Mouse (Mus musculus): ENCODE results near the gene Serac1. TPM values are rescaled to one million over a fixed set of nuclear protein-coding genes. Genes with fewer than 3 reads are reported as not detected.

The Serac1 gene
- polyA plus RNA-seq, 1 experiment = 2.8 TPM

DNA sequence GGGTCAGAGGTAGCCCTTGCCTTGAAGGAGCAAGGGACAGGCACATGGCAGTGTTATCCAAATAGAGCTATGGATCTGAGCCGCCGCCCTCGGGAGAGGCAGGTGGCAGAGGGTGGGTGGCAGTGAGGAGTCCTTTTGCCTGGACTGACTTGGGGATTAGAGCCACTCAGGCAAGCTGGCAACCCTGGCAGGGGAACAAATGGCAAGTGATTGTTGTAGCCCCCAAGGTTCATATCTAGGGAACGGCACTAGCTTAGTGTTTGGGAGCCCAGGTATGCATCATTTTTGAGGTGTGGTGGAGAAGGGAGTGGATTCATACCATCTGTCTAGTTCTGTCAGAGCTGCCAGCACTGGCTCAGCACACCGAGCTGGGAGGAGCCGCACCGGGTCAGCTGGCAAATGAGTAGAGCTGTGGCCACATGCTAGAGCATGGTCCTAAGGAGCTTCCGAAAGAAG lies 78.6 kb downstream of the Serac1 start:
- peak overlapping the region; percentile 64 for H3K27ac ChIP-seq (ENCODE audit: control insufficient read depth, insufficient read depth, low read depth, low read length, poor library complexity)
- peaks cover 9% of the 10 kb centered on the region; the same call in 1 of the 2 replicates for H3K4me1 ChIP-seq (ENCODE audit: control insufficient read depth, insufficient read depth, low read length)

DNA sequence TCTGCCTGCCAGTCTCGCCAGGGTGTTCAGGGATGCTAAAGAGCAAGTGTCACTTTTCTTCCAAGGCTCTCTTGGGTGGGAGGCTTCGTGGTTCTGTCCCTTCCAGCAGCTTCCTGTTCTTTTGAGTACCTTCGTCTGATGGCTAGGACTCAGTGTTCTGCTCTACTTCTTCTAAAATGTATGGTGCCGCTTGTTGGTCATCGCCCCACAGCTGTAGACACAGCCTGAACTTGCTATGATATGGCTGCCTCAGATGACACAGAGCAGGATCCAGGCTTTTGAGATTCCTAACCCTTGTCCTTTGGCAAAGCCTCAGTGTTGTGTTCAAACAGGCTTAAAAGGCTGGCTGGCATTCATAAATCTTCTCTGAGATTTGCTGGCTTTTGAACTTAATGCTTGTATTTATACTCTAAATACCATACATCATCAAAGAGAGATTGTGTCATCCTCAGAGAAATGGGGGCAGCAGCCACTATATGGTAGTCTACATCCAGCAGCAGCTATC lies 80.5 kb downstream of the Serac1 start:
- Histone ChIP-seq H3K4me1 (ENCODE audit: control insufficient read depth, insufficient read depth, low read length) (peaks cover 3% of the 10 kb centered on the region; the same call in 1 of the 2 replicates), H3K4me3 (replicated peaks; ENCODE audit: control insufficient read depth, low read depth, low read length) (no peak overlapping the region), H3K27ac (ENCODE audit: control insufficient read depth, insufficient read depth, low read depth, low read length, poor library complexity) (no peak overlapping the region)
- WGBS = 59% methylated on average over 5 of the region's 5 CpGs
- TF ChIP-seq POLR2A (IDR thresholded peaks at IDR 0.05; ENCODE audit: borderline replicate concordance, control insufficient read depth, low read depth, low read length) (no peak), CTCF (IDR thresholded peaks at IDR 0.05; ENCODE audit: control insufficient read depth, insufficient read depth, low read length) (no peak)

More for the DNA sequence above, 78.6 kb downstream of the Serac1 start:
- H3K4me3 ChIP-seq (replicated peaks; ENCODE audit: control insufficient read depth, low read depth, low read length) = no peak overlapping the region
- no peak for TF ChIP-seq CTCF (IDR thresholded peaks at IDR 0.05; ENCODE audit: control insufficient read depth, insufficient read depth, low read length)
- TF ChIP-seq POLR2A (IDR thresholded peaks at IDR 0.05; ENCODE audit: borderline replicate concordance, control insufficient read depth, low read depth, low read length) = no peak
- 47% methylated on average over 8 of the region's 8 CpGs for WGBS

DNA sequence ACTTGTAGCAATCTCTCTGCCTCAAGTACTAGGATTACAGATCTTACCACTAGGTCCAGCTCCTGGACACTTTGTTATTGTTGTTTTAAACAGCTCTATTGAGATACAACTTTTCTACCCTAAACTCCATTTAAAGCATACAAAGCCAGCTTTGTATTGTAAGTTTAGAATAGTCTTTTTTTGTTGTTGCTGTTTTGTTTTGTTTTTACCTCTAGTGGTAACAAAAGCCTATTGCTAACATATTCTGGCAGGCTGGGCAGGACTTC lies 81.4 kb downstream of the Serac1 start:
- peaks cover 3% of the 10 kb centered on the region; the same call in 1 of the 2 replicates for H3K4me1 ChIP-seq (ENCODE audit: control insufficient read depth, insufficient read depth, low read length)
- no peak overlapping the region for H3K4me3 ChIP-seq (replicated peaks; ENCODE audit: control insufficient read depth, low read depth, low read length)
- TF ChIP-seq CTCF (IDR thresholded peaks at IDR 0.05; ENCODE audit: control insufficient read depth, insufficient read depth, low read length) (no peak), POLR2A (IDR thresholded peaks at IDR 0.05; ENCODE audit: borderline replicate concordance, control insufficient read depth, low read depth, low read length) (no peak)
- H3K27ac ChIP-seq (ENCODE audit: control insufficient read depth, insufficient read depth, low read depth, low read length, poor library complexity) = no peak overlapping the region

DNA sequence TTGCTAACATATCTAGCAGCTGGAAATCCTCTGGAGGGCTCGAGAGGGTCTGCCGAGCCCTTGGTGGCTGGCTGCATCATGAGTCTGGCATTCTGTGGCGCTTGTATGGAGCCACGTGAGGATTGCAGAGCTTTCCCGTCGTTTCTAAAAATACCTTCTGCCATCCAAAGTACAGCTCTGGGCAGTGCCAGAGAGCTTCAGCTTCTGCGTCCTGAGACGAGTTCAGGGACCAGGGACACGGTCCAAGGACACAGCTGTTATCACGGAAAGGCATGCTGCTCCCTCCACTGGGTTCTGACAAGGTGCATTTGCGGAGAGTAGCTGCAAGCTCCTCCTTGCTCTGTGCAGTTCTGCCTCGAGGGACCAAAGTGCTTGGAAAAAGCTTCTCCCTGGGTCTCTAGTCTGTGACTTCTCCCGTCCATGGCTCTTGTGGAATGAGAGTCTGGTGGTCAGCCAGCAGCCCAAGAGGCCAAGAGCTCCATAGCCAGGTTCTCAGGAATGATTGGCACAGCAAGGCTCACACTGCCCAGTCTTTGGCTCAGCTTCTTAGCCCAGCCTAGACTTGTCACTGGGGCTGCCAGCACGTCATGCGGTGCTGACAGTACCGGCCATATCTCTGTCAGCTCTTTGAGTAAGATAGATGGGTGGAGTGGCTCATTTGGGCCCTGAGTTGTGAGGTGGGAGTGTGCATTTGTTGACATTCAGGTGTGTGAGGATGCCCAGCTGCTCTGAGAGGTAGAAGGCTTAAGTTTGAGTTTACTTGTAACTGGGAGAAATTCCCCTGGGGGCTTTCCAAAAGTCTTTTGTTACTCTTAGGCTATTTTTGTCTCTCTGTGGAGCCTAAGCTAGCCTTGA lies 81.9 kb downstream of the Serac1 start:
- Histone ChIP-seq H3K4me1 (ENCODE audit: control insufficient read depth, insufficient read depth, low read length) (peaks cover 3% of the 10 kb centered on the region; the same call in 1 of the 2 replicates), H3K27ac (ENCODE audit: control insufficient read depth, insufficient read depth, low read depth, low read length, poor library complexity) (no peak overlapping the region), H3K4me3 (replicated peaks; ENCODE audit: control insufficient read depth, low read depth, low read length) (no peak overlapping the region)
- 81% methylated on average over 16 of the region's 16 CpGs for WGBS
- TF ChIP-seq POLR2A (IDR thresholded peaks at IDR 0.05; ENCODE audit: borderline replicate concordance, control insufficient read depth, low read depth, low read length) = no peak
- TF ChIP-seq CTCF (IDR thresholded peaks at IDR 0.05; ENCODE audit: control insufficient read depth, insufficient read depth, low read length) = no peak

DNA sequence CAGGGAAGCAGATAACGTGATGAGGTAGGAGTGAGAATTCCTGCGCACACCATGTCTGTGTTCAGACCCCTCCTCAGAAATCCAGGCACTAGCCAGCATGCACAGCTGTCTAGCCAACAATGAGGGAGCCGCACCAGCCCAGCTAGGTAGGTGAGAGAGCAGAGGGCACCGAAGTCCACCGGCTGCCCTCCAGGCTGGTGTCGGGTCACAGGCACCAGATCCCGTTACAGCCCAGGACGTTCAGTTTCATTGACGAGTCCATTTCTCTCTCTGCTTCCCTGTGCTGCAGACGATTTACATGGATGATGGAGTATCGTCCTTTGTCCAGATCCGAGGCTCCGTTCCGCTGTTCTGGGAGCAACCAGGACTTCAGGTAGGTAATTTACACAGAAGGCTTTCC lies 83.0 kb downstream of the Serac1 start:
- WGBS = 90% methylated on average over 14 of the region's 14 CpGs
- Histone ChIP-seq H3K4me3 (replicated peaks; ENCODE audit: control insufficient read depth, low read depth, low read length) (no peak overlapping the region), H3K4me1 (ENCODE audit: control insufficient read depth, insufficient read depth, low read length) (no peaks in the 10 kb centered on the region), H3K27ac (ENCODE audit: control insufficient read depth, insufficient read depth, low read depth, low read length, poor library complexity) (no peak overlapping the region)
- no peak for TF ChIP-seq CTCF (IDR thresholded peaks at IDR 0.05; ENCODE audit: control insufficient read depth, insufficient read depth, low read length)
- TF ChIP-seq POLR2A (IDR thresholded peaks at IDR 0.05; ENCODE audit: borderline replicate concordance, control insufficient read depth, low read depth, low read length) = no peak

DNA sequence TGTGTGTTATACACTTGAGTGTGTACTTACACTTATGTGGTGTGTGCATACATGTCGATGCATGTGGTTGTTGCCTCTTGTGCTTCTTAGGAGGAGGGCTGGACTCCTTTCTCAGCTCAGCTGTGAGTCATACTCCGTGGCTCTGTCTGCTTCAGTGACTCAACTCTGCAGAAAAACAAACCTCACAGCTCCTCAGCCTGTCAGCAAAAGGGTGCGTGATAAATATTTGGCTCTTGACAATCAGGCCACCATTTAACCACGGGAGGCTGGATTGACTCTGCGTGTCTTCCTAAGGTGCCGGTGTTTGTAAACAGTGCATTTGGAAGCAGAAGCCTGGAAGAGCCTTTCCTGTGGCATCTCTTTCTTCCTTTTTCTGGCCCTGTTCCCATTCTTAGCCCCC lies 84.9 kb downstream of the Serac1 start:
- H3K4me1 ChIP-seq (ENCODE audit: control insufficient read depth, insufficient read depth, low read length) = no peaks in the 10 kb centered on the region
- whole genome bisulfite sequencing = 67% methylated on average over 6 of the region's 6 CpGs
- TF ChIP-seq CTCF (IDR thresholded peaks at IDR 0.05; ENCODE audit: control insufficient read depth, insufficient read depth, low read length) (no peak), POLR2A (IDR thresholded peaks at IDR 0.05; ENCODE audit: borderline replicate concordance, control insufficient read depth, low read depth, low read length) (no peak)
- no peak overlapping the region for H3K27ac ChIP-seq (ENCODE audit: control insufficient read depth, insufficient read depth, low read depth, low read length, poor library complexity)
- H3K4me3 ChIP-seq (replicated peaks; ENCODE audit: control insufficient read depth, low read depth, low read length) = no peak overlapping the region

DNA sequence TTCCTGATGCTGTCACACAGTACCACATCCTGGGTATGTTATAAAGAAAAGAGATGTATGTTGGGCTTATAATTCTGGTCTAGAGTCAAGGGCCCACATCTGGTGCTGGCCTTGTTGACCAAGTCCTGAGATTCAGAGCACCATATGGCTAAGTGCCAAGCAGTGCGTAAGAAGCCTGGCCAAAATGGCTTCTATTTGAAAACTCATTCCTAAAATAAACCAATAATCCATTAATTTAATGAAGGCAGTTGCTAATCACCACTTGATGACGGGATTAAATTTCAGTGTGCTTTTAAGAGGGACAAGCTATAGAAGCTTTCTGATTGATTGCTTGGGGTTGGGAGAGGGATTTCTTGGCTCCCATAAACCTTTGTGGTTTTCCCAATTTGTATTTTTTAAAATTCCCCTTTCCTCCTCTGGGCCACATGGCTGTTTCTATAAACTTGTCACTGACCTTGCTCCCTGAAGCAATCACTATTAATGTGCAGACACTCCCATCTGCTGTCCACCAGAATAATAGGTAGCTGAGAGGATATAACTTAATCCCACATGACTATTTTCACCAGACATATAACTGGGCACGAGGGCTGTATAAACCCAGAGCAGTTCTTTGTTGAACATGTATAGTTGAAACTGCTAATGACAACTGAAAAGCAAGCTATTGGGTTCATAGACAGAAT lies 85.8 kb downstream of the Serac1 start:
- no peak for TF ChIP-seq CTCF (IDR thresholded peaks at IDR 0.05; ENCODE audit: control insufficient read depth, insufficient read depth, low read length)
- no peak for TF ChIP-seq POLR2A (IDR thresholded peaks at IDR 0.05; ENCODE audit: borderline replicate concordance, control insufficient read depth, low read depth, low read length)
- 71% methylated on average over 3 of the region's 3 CpGs for WGBS
- no peak overlapping the region for H3K27ac ChIP-seq (ENCODE audit: control insufficient read depth, insufficient read depth, low read depth, low read length, poor library complexity)
- H3K4me3 ChIP-seq (replicated peaks; ENCODE audit: control insufficient read depth, low read depth, low read length) = no peak overlapping the region
- H3K4me1 ChIP-seq (ENCODE audit: control insufficient read depth, insufficient read depth, low read length) = no peaks in the 10 kb centered on the region

DNA sequence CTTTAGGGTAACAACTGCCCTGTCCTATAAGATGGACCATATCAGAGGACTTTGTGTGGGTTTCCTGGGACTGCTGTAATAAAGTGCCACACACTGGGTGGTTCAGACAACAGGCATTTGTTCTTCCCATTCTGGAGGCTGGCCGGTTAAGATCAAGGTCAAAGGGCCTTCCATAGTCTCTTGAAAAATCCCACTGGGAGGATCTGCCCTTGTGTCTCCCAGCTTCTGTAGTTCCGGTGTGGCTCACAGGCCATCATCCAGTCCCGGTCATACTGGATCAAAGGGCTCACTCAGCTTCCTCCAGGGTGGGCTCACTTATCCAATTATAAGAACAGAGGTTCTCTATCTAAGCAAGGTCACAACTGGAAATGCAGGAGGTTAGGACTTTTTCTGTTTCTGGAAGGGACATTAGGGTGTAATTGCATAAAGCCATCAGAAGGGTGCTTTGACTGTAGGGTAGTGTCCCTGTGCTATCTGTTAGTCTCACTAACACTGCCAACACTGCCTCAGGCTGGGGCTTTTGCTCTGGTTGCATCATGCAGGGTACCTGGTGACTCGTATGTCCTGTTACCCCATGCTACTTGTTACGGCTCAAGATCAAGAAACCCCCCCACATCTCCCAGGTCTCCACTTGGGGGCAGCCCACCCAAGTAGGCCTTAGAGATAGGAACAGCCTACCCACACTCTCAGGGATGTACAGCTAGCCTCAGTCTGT lies 86.5 kb downstream of the Serac1 start:
- Histone ChIP-seq H3K4me1 (ENCODE audit: control insufficient read depth, insufficient read depth, low read length) (no peaks in the 10 kb centered on the region), H3K4me3 (replicated peaks; ENCODE audit: control insufficient read depth, low read depth, low read length) (no peak overlapping the region), H3K27ac (ENCODE audit: control insufficient read depth, insufficient read depth, low read depth, low read length, poor library complexity) (no peak overlapping the region)
- 73% methylated on average over 5 of the region's 5 CpGs for WGBS
- TF ChIP-seq POLR2A (IDR thresholded peaks at IDR 0.05; ENCODE audit: borderline replicate concordance, control insufficient read depth, low read depth, low read length) (no peak), CTCF (IDR thresholded peaks at IDR 0.05; ENCODE audit: control insufficient read depth, insufficient read depth, low read length) (no peak)

Other genes starting within 250 kb of the Serac1 start
- gene Snx9, start 238.4 kb downstream of the Serac1 start, polyA plus RNA-seq (2011; ENCODE audit: insufficient read depth, insufficient read length, low replicate concordance, missing spikeins) = 7.9 and 16.6 TPM in 2 replicates
- gene Synj2, start 138.5 kb downstream of the Serac1 start, polyA plus RNA-seq (2011; ENCODE audit: insufficient read depth, insufficient read length, low replicate concordance, missing spikeins) = 0.92 and 3.1 TPM in 2 replicates
- 36.0 and 37.0 TPM in 2 replicates for gene Gtf2h5, start within 50 bp of the Serac1 start, polyA plus RNA-seq (2011; ENCODE audit: insufficient read depth, insufficient read length, low replicate concordance, missing spikeins)
- 3.4 and 9.0 TPM in 2 replicates for gene Tulp4, start 26.7 kb upstream of the Serac1 start, polyA plus RNA-seq (2011; ENCODE audit: insufficient read depth, insufficient read length, low replicate concordance, missing spikeins)
- 8.6 and 33.4 TPM in 2 replicates for gene Tmem181a, start 177.1 kb upstream of the Serac1 start, polyA plus RNA-seq (2011; ENCODE audit: insufficient read depth, insufficient read length, low replicate concordance, missing spikeins)
- 4.3 and 18.9 TPM in 2 replicates for gene Dynlt1a, start 237.8 kb upstream of the Serac1 start, polyA plus RNA-seq (2011; ENCODE audit: insufficient read depth, insufficient read length, low replicate concordance, missing spikeins)